Comparison of ENCODE assay signal across 7 mouse cellular contexts in genomic region chr2:93015041-93015440, GRCm38 (mm10). TPM values are rescaled to one million over a fixed set of nuclear protein-coding genes. Genes with fewer than 3 reads are reported as not detected.
A peak's percentile ranks its signal among the peaks of the same experiment; 100 is the strongest.
DNase-seq lines count a peak whose midpoint lies in the region; ATAC-seq and TF ChIP-seq lines count a peak whose summit lies in the region.

No protein-coding gene starts in this region.

- peak overlapping the region; percentile 61 for H3K4me3 ChIP-seq in lung, embryonic 16.5 days (ENCODE audit: low read length)
- peak overlapping the region; percentile 55 for H3K4me3 ChIP-seq in forebrain, embryonic 16.5 days (replicated peaks; ENCODE audit: low read length)
- peak overlapping the region; percentile 62 for H3K4me3 ChIP-seq in limb, embryonic 14.5 days (replicated peaks; ENCODE audit: low read length)
- H3K4me3 ChIP-seq in neural tube, embryonic 15.5 days (replicated peaks) = peak overlapping the region; percentile 60

- peak overlapping the region; percentile 79 for H3K9ac ChIP-seq in lung, embryonic 16.5 days (ENCODE audit: low read length)
- peak overlapping the region; percentile 67 for H3K9ac ChIP-seq in forebrain, embryonic 16.5 days (replicated peaks; ENCODE audit: low read depth, low read length)
- peak overlapping the region; percentile 70 for H3K9ac ChIP-seq in limb, embryonic 14.5 days (ENCODE audit: low read depth, low read length, severe bottlenecking)
- peak overlapping the region; percentile 65 for H3K9ac ChIP-seq in neural tube, embryonic 15.5 days (replicated peaks)

- H3K4me2 ChIP-seq in lung, embryonic 16.5 days (ENCODE audit: low read depth, low read length) = peak overlapping the region; percentile 96
- peak overlapping the region; percentile 89 for H3K4me2 ChIP-seq in forebrain, embryonic 16.5 days (ENCODE audit: low read length)
- peak overlapping the region; percentile 94 for H3K4me2 ChIP-seq in limb, embryonic 14.5 days (replicated peaks; ENCODE audit: low read depth, low read length, severe bottlenecking)
- H3K4me2 ChIP-seq in neural tube, embryonic 15.5 days = peak overlapping the region; percentile 96

- no peaks in the 10 kb centered on the region for H3K27me3 ChIP-seq in lung, embryonic 16.5 days (ENCODE audit: control insufficient read depth, insufficient read depth, low read depth, low read length)
- H3K27me3 ChIP-seq in forebrain, embryonic 16.5 days (replicated peaks; ENCODE audit: control insufficient read depth, insufficient read depth, low read length) = no peaks in the 10 kb centered on the region
- no peaks in the 10 kb centered on the region for H3K27me3 ChIP-seq in limb, embryonic 14.5 days (ENCODE audit: control insufficient read depth, insufficient read depth, low read length)
- no peaks in the 10 kb centered on the region for H3K27me3 ChIP-seq in neural tube, embryonic 15.5 days (replicated peaks)

- 2% methylated on average over 36 of the region's 40 CpGs for WGBS in lung, embryonic 16.5 days
- 2% methylated on average over 21 of the region's 40 CpGs for WGBS in forebrain, embryonic 16.5 days
- 5% methylated on average over 20 of the region's 40 CpGs for WGBS in limb, embryonic 14.5 days
- WGBS in neural tube, embryonic 15.5 days = 3% methylated on average over 28 of the region's 40 CpGs

- peak overlapping the region; percentile 95 for H3K27ac ChIP-seq in lung, embryonic 16.5 days (ENCODE audit: low read length)
- H3K27ac ChIP-seq in forebrain, embryonic 16.5 days (ENCODE audit: low read length) = no peak overlapping the region
- peak overlapping the region; percentile 83 for H3K27ac ChIP-seq in limb, embryonic 14.5 days (replicated peaks; ENCODE audit: low read depth, low read length)
- peak overlapping the region; percentile 79 for H3K27ac ChIP-seq in neural tube, embryonic 15.5 days (replicated peaks)

- peaks cover 3% of the 10 kb centered on the region; the same call in 1 of the 2 replicates for H3K36me3 ChIP-seq in lung, embryonic 16.5 days (ENCODE audit: control insufficient read depth, insufficient read depth, low read length)
- no peaks in the 10 kb centered on the region for H3K36me3 ChIP-seq in forebrain, embryonic 16.5 days (ENCODE audit: control insufficient read depth, insufficient read depth)
- H3K36me3 ChIP-seq in limb, embryonic 14.5 days (ENCODE audit: control insufficient read depth, insufficient read depth, low read length) = peaks cover 22% of the 10 kb centered on the region
- H3K36me3 ChIP-seq in neural tube, embryonic 15.5 days = peaks cover 14% of the 10 kb centered on the region; the same call in 1 of the 2 replicates

- no peaks in the 10 kb centered on the region for H3K9me3 ChIP-seq in lung, embryonic 16.5 days (ENCODE audit: control insufficient read depth, low read length)
- no peaks in the 10 kb centered on the region for H3K9me3 ChIP-seq in forebrain, embryonic 16.5 days (ENCODE audit: control insufficient read depth, low read length)
- no peaks in the 10 kb centered on the region for H3K9me3 ChIP-seq in limb, embryonic 14.5 days (ENCODE audit: control insufficient read depth, low read length)
- H3K9me3 ChIP-seq in neural tube, embryonic 15.5 days (replicated peaks) = no peaks in the 10 kb centered on the region

- DNase-seq in lung, postnatal 10 days = no peak
- peak; percentile 51 to 62 for DNase-seq in adrenal gland, postnatal 4 days (ENCODE audit: low spot score in 2 of 2)
- DNase-seq in limb, embryonic 14.5 days (ENCODE audit: low spot score) = no peak
- DNase-seq in gastrocnemius, postnatal 4 days (ENCODE audit: low spot score in 2 of 2) = no peak

- peaks cover 22% of the 10 kb centered on the region for H3K4me1 ChIP-seq in lung, embryonic 16.5 days (replicated peaks; ENCODE audit: control insufficient read depth, insufficient read depth, low read length)
- peaks cover 23% of the 10 kb centered on the region for H3K4me1 ChIP-seq in forebrain, embryonic 16.5 days (replicated peaks; ENCODE audit: control insufficient read depth, insufficient read depth, low read length)
- peaks cover 23% of the 10 kb centered on the region for H3K4me1 ChIP-seq in limb, embryonic 14.5 days (ENCODE audit: control insufficient read depth, insufficient read depth, low read length)
- H3K4me1 ChIP-seq in neural tube, embryonic 15.5 days = peaks cover 19% of the 10 kb centered on the region

- peak; percentile 32 for ATAC-seq in lung, embryonic 16.5 days (ENCODE audit: low read depth)
- peak; percentile 41 for ATAC-seq in forebrain, embryonic 16.5 days
- ATAC-seq in limb, embryonic 14.5 days (ENCODE audit: low FRiP score, low read depth) = peak; percentile 24; the same call in 1 of the 2 replicates
- peak; percentile 46 for ATAC-seq in neural tube, embryonic 15.5 days (ENCODE audit: low FRiP score)

- TF ChIP-seq POLR2A in limb, embryonic 14.5 days (IDR thresholded peaks at IDR 0.05; ENCODE audit: borderline replicate concordance, extremely low read depth, insufficient read depth, insufficient read length) = no peak

RNA-seq across cellular contexts. Expression of gene Prdm11, which starts 30.9 kb away (rescaled TPM):
- 5.5 and 6.3 TPM in 2 replicates for polyA plus RNA-seq in lung, embryonic 16.5 days (2015; fragmentation: Nextera tagmentation; extraction: Ambion mirVana)
- 10 to 100 TPM; 59.3 to 65.4 TPM for total RNA-seq in adrenal gland, postnatal 4 days (2021)
- 1.7 and 2.4 TPM in 2 replicates for polyA plus RNA-seq in forebrain, embryonic 16.5 days (2015; fragmentation: Nextera tagmentation; extraction: Ambion mirVana)
- polyA plus RNA-seq in limb, embryonic 14.5 days (2012; rRNA removed) = 24.4 and 30.0 TPM in 2 replicates
- 6.5 and 8.0 TPM in 2 replicates for polyA plus RNA-seq in limb, embryonic 14.5 days (2014; fragmentation: Nextera tagmentation; extraction: Ambion mirVana)
- polyA plus RNA-seq in neural tube, embryonic 15.5 days (2015; fragmentation: Nextera tagmentation; extraction: Ambion mirVana) = 3.2 and 3.9 TPM in 2 replicates
- 1 to 10 TPM; 6.7 TPM for total RNA-seq in gastrocnemius, postnatal 4 days (2021)

Comparison
In these comparisons a context has a peak if more than half of its experiments do, and no peak if none do; other contexts are left out.
1. DNase-seq: peak in adrenal gland, postnatal 4 days (2 of 2); none in lung, postnatal 10 days (single experiment), limb, embryonic 14.5 days (single experiment) and gastrocnemius, postnatal 4 days (0 of 2).
2. Peak in every context shown above with its lines, with median percentiles within 50 percentile points of each other: ATAC-seq, H3K4me2 ChIP-seq, H3K4me3 ChIP-seq and H3K9ac ChIP-seq.